Mouse (Mus musculus) liver, embryonic 14.5 days (tissue): ENCODE results near the gene Elavl3.

Source experiments
- CTCF ChIP-seq: IDR thresholded peaks from 2 replicates; pipeline ENCODE4 v1.5.1; 2016; ENCODE audit warnings: antibody characterized with exemption, low read depth, control low read depth
- EP300 ChIP-seq: IDR thresholded peaks from 2 replicates; pipeline ENCODE4 v1.6.1; 2016; ENCODE audit warnings: antibody characterized with exemption, low read depth

- TF ChIP-seq EP300 = no peak
- no peak for TF ChIP-seq CTCF
These were observed 6.2 kb upstream of the Elavl3 start for GRCm38 (mm10) chr9:22058011-22058424.
